ENCODE assay signal across 8 mouse cellular contexts in the genomic region with DNA sequence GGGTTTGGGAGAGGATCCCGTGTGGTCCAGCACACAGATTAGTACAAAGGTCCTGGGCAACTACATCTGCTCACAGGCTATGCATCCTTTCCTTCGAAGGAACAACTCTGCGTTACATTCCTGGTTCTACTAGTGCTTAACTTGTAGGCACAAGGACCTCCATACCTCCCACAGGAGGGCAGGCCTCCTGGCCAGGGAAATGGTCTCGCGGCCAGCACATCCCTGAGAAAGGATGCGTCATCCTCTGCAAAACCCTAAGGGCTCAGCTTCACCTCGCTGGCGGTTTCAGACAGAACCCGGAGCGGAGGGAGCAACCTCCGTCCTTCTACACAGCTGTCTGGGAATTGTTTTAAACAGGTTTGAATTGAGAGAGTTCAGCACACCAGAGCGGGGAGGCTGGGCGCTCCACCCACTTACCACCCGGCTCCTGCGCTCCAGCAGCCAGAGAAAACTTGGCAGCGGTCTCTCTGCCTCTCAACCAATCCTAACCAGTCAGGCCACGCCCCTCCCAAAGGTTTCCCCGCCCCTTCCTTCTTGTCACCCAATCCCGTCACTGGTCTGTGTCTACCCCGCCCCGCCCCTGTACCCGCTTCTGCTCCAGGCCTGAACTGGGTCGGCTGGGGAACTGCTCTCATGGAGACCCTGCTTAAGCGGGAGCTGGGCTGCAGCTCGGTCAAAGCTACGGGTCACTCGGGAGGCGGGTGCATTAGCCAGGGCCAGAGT. TPM values are rescaled to one million over a fixed set of nuclear protein-coding genes. Genes with fewer than 3 reads are reported as not detected.
DNase-seq lines count a peak whose midpoint lies in the region; ATAC-seq lines count a peak whose summit lies in the region.

A gene (plus strand): TSS at position 572 of the 723 bp plus-strand sequence.

- H3K4me2 ChIP-seq in hindbrain, embryonic 16.5 days (ENCODE audit: low read length) = peak within 1 kb of the TSS; percentile 56

- peak; percentile 99 for DNase-seq in WW6 (ENCODE audit: low read depth, low spot score)
- DNase-seq in cerebellum, postnatal 4 days (ENCODE audit: low spot score in 2 of 2) = peak; percentile 96 to 98
- peak; percentile 100 for DNase-seq in gastrocnemius, adult 18-20 months (ENCODE audit: low spot score)
- DNase-seq in left cerebral cortex, adult 18-20 months (ENCODE audit: low spot score in 2 of 2) = peak; percentile 99
- DNase-seq in right cerebral cortex, adult 18-20 months = peak; percentile 100
- DNase-seq in urinary bladder, postnatal 10 days (ENCODE audit: low spot score) = peak; percentile 92

- peak; percentile 100 for ATAC-seq in hindbrain, embryonic 16.5 days

- H3K9ac ChIP-seq in hindbrain, embryonic 16.5 days (ENCODE audit: low read depth, low read length) = peak within 1 kb of the TSS; percentile 74

- under 1% methylated on average over 28 of the region's 28 CpGs for WGBS in hindbrain, embryonic 16.5 days
- WGBS in macrophage (ENCODE audit: missing documents) = 5% methylated on average over 28 of the region's 28 CpGs

- peaks cover 11% of the 10 kb centered on the region for H3K4me1 ChIP-seq in hindbrain, embryonic 16.5 days (ENCODE audit: control insufficient read depth, insufficient read depth, low read depth, low read length)

- H3K27me3 ChIP-seq in hindbrain, embryonic 16.5 days (replicated peaks; ENCODE audit: control insufficient read depth, insufficient read depth, low read length) = no peaks in the 10 kb centered on the region

- peak within 1 kb of the TSS; percentile 65 for H3K4me3 ChIP-seq in hindbrain, embryonic 16.5 days (ENCODE audit: low read length)
- peak within 1 kb of the TSS; percentile 91 for H3K4me3 ChIP-seq in macrophage (ENCODE audit: inconsistent target)

- H3K79me2 ChIP-seq in macrophage (ENCODE audit: inconsistent target) = no peaks in the 10 kb centered on the region

- H3K9me3 ChIP-seq in hindbrain, embryonic 16.5 days (ENCODE audit: control insufficient read depth, low read length) = no peaks in the 10 kb centered on the region

- peak within 1 kb of the TSS; percentile 83 for H3K27ac ChIP-seq in hindbrain, embryonic 16.5 days (ENCODE audit: low read depth, low read length)
- H3K27ac ChIP-seq in macrophage = 0 out of 2 replicates have a peak within 1 kb of the TSS, but pooled peaks have one; percentile 12

- H3K36me3 ChIP-seq in hindbrain, embryonic 16.5 days (ENCODE audit: control insufficient read depth, insufficient read depth, low read length) = no peaks in the 10 kb centered on the region
- H3K36me3 ChIP-seq in macrophage (ENCODE audit: inconsistent target) = no peaks in the 10 kb centered on the region

RNA-seq across cellular contexts. Expression of the gene that starts here (rescaled TPM):
- 1 to 10 TPM; 3.5 to 3.8 TPM for total RNA-seq in gastrocnemius, adult 18-20 months (2021)
- 8.3 and 12.2 TPM in 2 replicates for polyA plus RNA-seq in hindbrain, embryonic 16.5 days (2015; fragmentation: Nextera tagmentation; extraction: Ambion mirVana)
- 10 to 100 TPM; 49.2 to 53.6 TPM for total RNA-seq in left cerebral cortex, adult 18-20 months (2021)
- 1 to 10 TPM in 19 of 26 experiments, under 1 TPM in 6, not detected in 1; 0.34 to 7.1 (median 3.4) TPM for total RNA-seq in macrophage (2018; cell fraction: chromatin; rRNA removed)
- 10 to 100 TPM in 1 of 26 experiments, 1 to 10 TPM in 25; 5.2 to 10.4 (median 7.7) TPM for total RNA-seq in macrophage (2018; cell fraction: cytosol; rRNA removed)
- total RNA-seq in macrophage (2018; cell fraction: nucleus; rRNA removed) = 10 to 100 TPM in 1 of 26 experiments, 1 to 10 TPM in 25; 1.2 to 10.4 (median 4.2) TPM
- 6.0 to 8.4 TPM (median 7.5 TPM) in 3 replicates for polyA plus RNA-seq in macrophage (2018)

Comparison
In these comparisons a context has a peak if more than half of its experiments do, and no peak if none do; other contexts are left out.
1. Peak in every context shown above with its lines: DNase-seq, ATAC-seq, H3K4me3 ChIP-seq and H3K27ac ChIP-seq.
2. RNA of the gene that starts here (total RNA-seq): 49.2 to 53.6 TPM in left cerebral cortex, adult 18-20 months; 3.5 to 3.8 TPM in gastrocnemius, adult 18-20 months; every median in the first group is over 10 times any median in the second.